Mouse (Mus musculus) lung, postnatal 25 days (tissue): ENCODE data around the gene Ptpn20.
A peak's percentile ranks its signal among the peaks of the same experiment; 100 is the strongest.

Source experiments
- DNase-seq: peaks from one replicate; pipeline ENCODE4 v3.0.0; 2022; ENCODE audit warnings: low spot score

Ptpn20 gene

DNA sequence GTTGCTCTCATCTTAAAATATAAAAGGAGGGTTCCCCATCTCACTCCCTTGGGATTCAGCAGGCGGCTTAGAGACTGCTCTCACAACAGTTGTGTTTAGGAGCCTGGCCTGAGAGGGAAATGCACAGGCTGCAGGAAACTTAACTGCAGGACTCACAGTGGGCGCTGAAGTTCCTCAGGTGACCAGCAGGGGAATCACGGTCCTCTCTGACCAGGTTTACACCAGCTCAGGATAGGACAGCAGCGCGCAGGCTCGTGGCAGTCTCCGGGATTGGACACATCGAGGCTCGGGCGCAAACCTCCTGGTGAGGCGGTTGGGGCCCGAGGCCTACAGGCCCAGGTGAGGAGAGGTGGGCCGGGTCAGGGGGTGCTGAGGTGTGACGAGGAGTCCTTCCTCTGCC, at the start of gene Ptpn20:
TSS of gene Ptpn20 (plus strand) at position 257 of the 400 bp plus-strand sequence.
- DNase-seq = no peak

DNA sequence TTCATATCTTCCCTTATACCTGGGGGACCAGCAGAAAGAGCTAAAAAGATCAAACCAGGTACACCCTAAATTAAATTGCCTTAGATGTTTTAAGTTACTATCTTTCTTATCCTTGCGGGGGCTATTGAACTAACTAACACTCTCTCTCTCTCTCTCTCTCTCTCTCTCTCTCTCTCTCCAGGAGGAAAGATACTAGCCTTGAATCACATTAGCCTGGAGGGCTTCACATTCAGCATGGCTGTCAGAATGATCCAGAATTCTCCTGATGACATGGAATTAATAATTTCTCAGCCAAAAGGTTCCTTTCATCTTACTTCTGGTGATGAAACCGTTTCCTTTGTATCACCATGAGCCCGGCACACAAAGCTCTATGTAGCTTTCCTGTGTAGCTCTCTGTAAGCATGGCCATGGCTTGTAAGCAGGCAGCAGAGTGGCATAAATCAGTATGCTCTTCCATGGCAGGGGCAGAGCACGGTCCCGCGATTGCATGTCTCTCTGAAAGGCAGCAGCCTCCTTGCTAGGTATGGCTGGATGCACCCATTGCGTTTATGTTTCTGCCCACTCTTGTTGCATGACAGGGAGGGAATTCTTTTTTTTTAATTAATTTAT, 49.3 kb upstream of the Ptpn20 start:
- no peak for DNase-seq

DNA sequence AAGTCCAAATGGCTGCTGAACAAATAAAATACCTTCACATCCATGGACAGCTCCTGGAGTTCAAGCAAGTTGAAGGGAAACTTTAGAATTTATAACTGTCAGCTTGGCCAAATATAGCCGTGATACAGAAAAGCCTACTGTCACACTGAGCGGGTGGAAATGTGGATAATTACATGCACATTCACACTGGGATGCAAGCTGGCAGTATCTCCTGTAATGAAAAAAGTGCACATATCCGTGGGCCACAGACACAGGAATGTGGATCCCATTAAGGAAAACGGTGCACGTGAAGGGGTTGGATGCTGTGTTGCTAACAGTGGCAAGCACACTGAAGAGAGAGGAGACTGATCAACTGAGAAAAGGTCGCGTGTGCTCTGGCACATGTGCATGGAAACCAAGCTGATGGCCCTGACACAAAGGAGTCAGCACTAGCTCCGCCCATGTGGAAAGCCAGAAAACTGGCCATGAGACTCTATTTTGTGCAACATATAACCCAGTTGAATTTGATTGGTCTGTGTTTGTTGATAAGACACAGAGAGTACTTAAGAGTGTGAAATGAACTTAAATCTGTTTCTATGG, 43.4 kb upstream of the Ptpn20 start:
- DNase-seq = no peak

DNA sequence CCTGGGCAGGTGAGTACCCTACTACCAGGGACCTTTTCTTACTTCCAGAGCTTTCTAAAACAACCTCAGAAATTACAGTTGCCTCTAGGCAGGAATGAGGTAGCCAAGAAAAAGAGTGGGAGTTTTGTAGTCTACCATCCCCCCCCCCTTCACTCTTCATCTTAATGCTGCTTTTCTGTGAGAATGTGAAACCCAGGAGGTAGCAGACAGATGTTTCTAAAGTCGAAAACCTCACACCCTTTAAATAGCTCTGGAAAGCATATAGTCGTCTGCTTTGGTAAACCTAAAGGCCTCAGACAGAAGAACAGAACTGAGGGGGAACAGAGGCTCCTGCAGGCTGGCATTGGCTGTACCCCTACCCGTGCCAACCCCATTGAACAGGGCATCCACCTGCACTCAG, 40.4 kb upstream of the Ptpn20 start:
- DNase-seq = no peak

DNA sequence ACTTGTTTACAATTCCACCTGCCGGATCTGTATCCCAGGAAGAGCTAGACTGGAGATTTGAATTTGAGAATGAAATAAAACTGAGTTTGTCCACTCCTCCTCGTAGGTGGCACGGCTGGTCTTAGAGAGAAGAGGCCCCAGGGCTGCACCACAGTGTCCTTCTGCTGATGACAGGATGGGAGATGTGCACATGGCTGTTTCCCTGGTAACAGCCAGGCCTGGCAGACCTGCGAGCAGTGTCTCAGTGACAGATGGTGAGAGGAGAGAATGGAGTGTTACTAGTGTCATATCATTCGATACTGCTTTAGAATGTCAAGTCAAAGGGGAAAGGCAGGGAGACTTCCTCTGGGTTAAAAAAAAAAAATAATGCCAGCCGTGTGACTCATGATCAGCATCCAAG, 39.2 kb upstream of the Ptpn20 start:
- DNase-seq = no peak

DNA sequence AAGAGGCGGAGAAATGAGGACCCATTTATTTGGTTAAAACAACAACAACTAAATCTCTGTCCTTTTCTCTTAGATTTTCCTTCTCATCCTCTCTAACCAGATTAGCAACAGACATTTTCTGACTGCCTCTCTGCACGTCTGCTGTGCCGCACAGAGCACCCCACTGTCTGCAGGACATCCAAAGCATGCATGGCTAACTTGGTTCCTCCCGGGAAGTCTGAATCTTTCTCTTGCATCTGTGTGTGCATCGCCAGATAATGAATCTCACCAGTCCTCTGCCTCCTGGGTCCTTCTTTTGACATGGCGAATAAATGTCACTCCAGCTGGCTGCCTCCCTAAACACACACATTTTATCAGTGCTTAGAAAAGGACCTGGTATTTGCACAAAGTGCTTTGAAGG, 18.3 kb upstream of the Ptpn20 start:
- no peak for DNase-seq

DNA sequence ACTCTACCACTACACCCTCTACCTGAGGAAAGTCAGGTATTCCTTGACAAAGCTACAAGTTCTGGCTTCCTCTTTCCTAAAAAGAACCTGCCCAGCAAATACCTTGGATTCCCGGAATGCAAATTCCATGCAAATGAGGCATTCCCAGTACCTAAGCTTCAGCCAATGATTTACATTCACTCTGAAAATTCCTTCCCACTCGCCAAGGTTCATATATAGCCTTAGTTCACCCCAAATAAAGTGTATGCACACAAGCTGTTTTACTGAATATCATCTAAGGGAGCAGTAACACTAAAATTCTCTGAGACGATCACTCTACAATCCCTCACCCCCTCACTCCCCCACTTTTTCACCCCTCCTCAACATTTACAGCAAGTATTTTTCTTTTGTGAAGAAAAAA, 15.4 kb upstream of the Ptpn20 start:
- DNase-seq = no peak

DNA sequence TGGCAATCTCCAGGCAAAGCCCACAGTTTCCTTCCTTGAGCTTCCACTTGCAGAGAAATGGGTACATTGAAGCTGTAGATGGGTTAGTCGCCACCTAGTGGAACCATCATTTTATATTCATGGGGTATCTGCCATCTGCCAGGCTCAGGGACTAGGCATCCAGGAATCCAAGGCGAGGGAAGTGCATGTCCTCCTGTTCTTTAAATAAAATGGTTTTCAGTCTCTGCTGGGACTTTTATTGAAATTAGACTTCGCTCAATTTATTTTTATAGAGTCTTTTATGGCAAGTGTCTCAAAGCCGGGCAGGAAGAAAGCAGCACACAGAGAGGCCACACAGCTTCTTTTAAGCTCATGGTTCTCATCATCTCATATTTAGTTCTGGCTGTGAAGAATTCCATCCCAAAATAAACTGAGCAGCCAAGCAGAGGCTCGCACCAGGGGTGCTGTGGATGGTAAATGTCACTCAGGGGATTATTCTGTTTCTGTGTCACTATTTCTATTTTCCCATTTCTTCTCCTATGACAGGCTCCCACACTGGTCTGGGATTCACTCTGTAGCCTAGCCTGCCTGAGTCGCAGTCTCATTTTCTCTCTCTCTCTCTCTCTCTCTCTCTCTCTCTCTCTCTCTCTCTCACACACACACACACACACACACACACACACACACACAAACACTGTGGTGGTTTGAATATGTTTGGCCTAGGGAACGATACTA, 9.1 kb upstream of the Ptpn20 start:
- DNase-seq = no peak

DNA sequence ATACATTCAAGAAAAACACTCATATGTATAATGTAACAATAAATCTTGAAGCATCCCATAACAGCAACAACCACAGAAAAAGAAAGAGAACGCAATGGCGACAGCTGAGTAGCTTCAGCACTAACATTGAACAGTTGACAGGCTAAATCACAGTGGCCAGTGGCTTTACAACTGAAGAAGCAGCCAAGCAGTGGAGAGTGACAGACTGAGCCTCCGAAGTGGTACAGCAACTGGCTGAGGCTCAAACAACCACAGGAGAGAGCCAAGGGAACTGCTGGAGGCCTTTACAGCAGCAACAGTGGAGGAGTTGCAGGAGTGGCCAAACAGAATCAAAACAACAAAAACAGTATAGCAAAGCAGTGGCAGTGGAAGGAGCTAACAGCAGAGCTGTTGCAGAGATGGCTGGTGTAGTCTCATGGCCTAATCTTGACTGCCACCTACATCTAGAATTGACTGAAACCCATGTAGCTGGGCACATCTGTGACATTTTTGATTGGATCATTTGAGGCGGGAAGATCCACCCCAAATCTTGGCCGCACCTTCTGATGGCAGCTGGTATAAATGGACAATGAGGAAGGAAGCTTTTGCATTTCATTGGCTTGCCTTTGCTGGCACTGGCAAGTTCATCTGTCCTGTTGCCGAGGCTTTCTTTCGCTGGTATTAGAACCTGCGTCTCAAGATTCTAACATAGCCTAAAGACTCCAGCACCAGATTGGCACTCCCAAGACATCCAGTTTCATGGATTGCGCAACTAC, 9.5 kb downstream of the Ptpn20 start:
- no peak for DNase-seq

DNA sequence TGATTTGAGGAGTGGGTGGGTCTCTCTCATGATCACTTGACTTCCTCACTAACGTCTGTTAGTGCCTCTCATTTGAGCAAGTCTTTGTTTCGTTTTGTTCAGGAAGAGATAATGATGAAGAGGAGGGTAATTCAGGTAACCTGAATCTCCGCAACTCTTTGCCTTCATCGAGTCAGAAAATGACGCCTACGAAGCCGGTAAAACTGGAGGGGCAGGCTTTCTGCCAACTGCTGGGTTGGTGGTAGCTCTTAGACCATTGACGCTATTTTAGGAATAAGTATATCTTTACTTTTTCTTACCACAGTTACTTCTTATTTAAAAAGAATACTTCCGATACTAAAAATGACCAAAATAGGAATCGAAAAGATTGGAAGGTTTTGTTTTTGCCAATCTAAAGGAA, 18.4 kb downstream of the Ptpn20 start:
- DNase-seq = no peak

DNA sequence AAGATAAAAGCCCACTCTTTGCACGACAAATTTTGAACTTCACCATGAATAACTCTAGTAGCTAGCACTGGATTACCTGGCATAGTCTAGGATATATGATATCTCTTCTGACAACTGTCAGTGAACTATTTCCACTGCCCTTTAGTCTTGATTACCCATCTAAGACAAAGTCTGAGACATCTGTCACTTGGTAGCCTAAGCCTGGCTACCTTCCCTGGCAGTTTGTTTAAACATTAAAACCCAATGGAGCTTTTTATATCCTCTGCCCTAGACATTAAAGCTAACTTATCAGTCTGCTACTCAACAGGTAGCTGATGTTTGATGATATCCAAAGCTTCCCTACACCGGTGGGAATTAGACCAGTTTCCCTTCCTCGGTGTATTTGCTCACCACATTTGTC, 36.0 kb downstream of the Ptpn20 start:
- no peak for DNase-seq

DNA sequence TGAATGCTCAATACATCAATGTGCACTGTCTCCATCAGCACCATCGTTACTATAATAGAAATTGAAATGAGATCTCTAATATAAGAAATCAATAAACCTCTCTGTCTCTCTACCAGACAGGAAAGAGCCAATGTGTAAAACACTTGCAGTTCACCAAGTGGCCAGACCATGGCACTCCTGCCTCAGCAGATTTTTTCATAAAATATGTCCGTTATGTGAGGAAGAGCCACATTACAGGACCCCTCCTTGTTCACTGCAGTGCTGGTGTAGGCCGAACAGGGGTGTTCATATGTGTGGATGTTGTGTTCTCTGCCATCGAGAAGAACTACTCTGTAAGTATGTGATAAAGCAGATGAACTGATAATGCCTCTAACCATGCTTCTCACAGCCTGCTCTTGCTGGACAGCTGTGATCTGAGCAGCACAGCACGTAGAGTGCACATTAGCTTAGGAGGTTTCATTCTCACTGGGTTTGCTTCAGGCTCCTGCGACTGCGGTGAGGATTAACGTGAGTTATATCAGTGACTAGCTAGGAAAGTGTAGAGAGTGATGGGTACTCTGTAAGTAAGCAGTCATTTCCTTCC, 43.9 kb downstream of the Ptpn20 start:
- no peak for DNase-seq

DNA sequence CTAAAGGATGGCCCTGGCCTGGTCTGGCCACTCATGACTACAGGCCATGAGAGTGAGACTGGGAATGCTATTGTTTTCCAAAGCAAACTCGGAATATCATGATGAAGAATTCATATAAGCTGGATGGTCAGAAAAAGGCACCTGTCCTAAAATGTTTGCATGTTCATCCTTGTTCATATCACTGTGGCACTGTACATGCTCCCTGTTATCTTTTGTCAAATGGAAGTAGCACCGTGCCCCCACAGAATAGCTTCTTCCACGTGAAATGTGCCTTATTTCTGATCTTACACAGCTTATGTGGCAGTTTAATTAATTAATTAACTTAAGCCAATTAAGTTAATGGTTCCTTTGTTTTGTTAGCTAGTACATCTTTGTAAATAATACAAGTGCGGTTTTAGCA, 45.3 kb downstream of the Ptpn20 start:
- DNase-seq = no peak

DNA sequence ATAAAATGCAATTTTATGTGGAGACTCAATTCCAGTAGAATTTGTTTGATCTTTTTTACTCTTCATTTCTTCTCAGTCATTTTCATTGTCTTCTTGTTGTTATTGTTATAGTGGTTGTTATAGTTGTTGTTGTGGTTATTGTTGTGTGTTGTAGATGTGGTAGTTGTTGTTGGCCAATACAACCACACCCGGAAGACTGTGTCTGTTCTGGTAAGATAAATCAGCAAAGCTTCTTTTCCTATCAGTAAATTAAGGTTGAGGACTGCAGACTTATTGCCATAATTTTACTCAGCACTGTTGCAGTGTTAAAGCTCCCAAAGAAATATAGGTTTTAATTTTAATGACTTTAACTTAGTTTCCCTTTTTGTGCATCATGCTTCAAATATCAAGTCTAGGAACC, 45.8 kb downstream of the Ptpn20 start:
- no peak for DNase-seq

DNA sequence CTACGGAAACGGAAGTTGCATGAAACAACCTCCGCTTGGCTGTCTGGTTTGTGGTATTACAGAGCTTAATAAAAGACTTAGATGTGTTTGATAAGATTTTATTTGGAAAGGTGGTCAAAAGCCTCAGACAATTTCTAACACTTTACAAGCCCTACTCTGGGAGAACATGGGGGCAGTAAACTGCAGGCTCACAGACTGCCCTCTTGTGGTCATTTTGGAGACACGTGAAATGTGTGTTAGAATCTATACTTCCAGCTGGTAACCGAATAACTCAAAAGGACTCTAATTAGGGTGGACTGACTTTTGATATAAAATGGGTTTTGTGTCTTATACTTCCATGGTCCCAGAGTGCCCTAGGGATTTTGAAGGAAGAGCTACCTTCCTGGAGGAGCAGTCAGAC, 50.4 kb downstream of the Ptpn20 start:
- DNase-seq = no peak

DNA sequence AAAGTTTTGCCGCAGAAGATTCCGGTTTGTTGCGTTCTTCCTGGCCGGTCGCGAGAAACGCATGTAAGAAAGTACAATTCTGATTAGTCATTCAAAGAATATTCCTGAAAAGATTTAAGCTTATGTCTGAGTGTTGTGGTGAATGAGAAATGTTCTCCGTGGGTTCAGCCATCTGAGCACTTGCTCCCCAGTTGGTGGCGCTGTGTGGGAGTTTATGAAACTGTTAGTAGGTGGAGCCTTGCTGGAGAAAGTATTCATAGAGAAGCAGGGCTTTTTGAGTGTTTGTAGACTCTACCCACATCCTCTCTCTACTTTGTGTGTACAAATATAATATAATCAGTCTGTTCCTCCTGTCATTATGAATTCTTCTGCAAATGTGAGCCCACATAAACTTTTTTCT, 61.7 kb downstream of the Ptpn20 start:
- DNase-seq = no peak

DNA sequence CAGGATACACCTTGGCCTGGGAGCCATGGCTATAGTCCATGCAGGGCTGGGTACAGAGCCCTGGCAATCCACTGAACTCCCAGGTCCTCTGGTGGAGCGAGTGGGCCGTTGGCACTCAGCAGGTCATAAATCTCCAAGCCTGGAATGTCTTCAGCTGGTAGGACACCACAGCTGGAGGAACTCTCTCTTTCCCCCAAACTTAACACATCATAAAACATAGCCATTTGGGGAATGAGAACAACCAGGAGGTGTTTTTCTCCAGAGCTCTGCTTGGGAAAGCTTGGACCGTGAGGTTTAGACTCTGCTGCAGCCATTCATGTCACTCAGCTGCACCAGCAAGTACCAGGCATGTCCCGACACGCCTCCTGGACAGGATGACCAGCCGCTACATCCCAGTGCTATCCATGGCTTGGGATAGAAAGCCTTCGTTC, 68.5 kb downstream of the Ptpn20 start:
- DNase-seq = peak; percentile 45

DNA sequence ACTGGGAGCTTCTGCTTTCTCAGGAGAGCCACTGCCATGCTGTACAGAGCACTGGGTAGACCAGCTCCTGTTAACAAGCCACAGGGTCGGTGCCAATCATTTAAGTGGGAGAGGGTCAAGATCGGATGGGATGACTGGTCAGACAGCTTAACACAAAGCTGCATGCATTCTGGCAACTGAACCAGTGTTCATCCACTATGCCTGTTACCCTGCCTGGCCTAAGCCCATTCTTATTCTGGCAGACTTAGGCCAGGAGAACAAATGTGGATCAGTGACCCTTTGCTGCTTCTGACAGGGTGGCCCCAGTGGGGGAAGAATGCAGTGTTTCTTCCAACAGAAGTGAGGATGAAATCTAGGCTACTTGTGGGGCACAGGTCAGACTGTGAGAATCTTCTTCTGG, 69.3 kb downstream of the Ptpn20 start:
- peak; percentile 11 for DNase-seq

DNA sequence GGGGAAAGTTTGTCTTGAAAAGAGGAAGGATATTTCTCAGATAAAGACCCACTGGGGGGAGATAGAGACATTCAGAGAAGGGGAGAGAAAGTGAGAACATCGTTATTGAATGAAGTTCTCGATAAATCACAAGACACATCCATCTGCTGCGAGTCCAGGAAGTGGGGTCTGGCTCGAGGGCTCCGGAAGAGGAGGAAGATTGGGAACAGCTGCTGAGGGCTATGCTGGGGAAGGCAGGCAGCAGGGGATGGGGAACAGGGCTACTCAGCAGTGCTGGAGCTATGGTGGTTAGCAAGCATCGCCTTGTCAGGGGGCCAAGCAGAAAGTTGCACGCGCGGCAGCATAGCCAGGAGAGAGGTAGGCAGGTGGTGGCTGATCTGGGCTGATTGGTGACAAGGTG, 73.1 kb downstream of the Ptpn20 start:
- DNase-seq = no peak

DNA sequence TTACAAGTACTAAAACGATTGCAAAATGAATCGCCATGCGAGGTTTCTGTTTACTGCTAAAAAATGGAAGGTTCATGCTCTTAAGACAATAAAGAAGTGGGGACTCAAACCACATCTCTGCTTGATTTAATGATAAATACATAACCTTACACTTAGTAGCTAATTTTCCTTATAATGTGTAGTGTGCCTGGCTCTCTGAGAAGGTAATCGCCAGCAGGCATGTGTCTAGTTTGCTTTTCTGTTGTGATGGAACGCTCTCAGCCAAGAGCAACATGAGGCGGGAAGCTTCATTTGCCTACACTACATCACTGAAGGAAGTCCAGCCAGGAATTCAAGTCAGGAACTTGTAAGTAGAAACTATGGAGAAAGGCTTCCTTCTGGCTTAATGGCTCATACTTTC, 77.3 kb downstream of the Ptpn20 start:
- no peak for DNase-seq

DNA sequence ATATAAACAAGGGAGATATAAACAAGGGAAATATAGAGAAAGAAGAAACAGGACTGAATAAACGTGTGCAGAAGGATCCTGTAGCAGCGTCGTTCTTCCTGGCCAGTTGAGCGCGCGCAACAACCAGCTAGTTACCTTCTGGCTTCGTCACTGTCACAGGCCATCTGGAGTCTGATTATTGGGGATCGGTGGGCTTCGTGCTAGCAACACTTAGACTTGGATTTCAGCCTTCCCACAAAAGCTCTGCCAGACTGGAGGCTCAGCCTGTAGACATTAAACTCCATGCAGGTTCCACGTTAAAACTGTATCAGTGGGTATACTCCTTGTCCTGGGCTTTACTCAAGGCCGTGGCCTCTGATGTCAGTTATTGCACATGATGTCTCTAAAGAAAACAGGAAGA, 80.9 kb downstream of the Ptpn20 start:
- no peak for DNase-seq

DNA sequence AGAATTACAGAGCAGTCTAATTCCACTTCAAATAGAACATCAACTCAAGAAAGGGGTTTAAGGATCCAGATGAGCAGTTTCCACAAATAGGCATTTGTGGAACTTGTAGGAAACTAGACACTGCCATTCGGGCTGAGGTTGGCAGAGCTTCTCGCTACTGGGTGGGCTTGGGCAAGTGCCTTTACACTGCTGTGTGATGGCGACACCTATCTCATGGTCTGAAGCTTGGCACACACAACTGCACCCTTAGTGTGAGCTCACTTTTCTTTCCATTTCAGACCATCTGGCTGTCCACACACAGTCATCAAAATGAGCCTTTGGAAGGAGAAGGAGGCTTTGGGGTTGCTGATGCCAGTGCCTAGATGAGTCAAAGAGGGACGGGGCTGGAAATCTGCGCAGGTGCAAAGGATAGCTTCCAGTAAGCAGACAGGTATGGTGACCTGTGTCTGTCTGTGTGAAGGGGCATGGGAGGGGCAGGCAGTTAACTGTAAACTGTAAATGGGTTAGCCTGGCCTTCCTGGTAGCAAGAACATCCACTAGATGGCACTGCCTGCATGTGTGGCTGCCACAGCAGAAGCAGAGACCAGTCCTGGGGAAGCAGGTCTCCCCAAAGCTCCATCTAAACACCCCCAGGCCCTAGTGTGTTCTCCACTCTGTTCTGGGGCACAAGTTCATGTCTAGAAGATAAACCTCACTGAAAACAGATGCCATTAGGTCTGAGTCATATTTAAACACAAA, 84.5 kb downstream of the Ptpn20 start:
- peak; percentile 27 for DNase-seq
